Mouse (Mus musculus) embryonic fibroblast, embryonic 13.5 days (primary cell): ENCODE data around the gene P2rx4.

ENCODE experiments used
- CTCF ChIP-seq: IDR thresholded peaks from 2 replicates; pipeline ENCODE4 v1.5.1; 2011; ENCODE audit warnings: mild to moderate bottlenecking, control low read depth, low read length, moderate library complexity, borderline replicate concordance; ENCODE audit not compliant: insufficient read depth
- POLR2A ChIP-seq: IDR thresholded peaks from 2 replicates; pipeline ENCODE4 v1.6.1; 2011; ENCODE audit warnings: low read depth, mild to moderate bottlenecking, control low read depth, low read length, moderate library complexity

- TF ChIP-seq POLR2A, result no peak
- TF ChIP-seq CTCF, result no peak
Measured at GRCm38 (mm10) chr5:122715723-122716122, 8.4 kb downstream of the P2rx4 start.
